Mouse (Mus musculus) cerebellum, adult (tissue): ENCODE data around the gene Rplp0.

Experiments
- ATAC-seq: cut with Nextera tagmentation; 2 replicates; pipeline ENCODE4 v1.9.2; 2017; ENCODE audit warnings: mild to moderate bottlenecking, moderate library complexity, mixed read lengths; ENCODE audit not compliant: insufficient number of reproducible peaks, low FRiP score, low TSS enrichment

Rplp0 gene

GRCm38 (mm10) chr5:115525943-115526342 lies 33.3 kb upstream of the Rplp0 start:
- ATAC-seq: no peak

DNA sequence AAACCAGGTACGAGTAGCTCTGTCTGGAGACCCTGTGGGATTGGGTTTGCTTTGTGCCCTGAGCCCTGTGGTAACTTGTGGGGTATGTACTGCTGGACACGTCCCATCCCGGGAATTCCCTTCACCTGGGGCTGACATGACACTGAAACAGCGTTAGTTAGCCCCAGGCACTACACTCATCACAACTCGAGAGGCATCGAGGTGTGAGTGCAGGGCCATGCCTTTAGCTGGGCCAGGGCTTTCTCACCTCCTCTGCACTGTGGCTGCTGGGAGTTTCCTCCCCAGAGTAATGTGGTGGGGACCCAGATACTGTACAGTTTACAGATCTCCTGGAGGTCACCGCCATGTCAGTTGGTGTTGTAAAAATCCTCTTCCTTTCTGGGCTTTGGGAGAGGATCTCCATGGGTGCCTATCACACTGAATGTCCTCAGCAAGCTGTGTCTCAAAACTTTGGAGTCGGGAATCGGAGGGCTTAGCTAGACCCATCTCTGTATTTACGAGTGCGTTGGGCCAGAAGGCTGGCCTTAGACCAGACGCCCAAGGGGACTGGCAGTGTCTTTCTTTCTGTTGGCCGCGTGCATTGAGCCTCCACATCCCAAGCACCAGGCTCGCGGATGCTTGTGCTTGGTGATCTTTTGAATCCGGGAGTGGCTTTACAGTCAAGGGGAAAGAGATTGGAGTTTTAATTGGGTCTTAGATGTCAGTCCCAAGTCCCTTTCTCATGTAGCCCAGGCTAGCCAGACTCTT lies 32.6 kb upstream of the Rplp0 start:
- no peak for ATAC-seq

GRCm38 (mm10) chr5:115528128-115528527 lies 31.1 kb upstream of the Rplp0 start:
- ATAC-seq: no peak

DNA sequence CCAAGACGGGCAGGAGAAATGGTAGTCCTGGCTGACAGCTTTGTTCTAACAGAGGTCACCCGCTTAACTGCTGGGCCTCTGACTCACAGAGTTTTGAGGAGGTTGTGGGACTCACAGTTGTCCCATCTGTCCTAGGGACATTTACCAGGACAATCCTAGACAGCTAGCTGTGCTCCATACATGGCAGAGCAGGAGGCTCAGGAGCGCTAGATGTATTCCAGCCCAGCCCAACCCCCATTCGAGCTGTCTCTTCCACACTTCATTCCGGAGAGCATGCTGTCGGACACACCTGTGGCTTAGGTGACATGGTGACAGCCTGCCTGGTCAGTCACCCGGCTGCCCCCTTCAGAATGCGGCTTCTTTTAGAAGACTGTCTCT lies 29.9 kb upstream of the Rplp0 start:
- no peak for ATAC-seq

DNA sequence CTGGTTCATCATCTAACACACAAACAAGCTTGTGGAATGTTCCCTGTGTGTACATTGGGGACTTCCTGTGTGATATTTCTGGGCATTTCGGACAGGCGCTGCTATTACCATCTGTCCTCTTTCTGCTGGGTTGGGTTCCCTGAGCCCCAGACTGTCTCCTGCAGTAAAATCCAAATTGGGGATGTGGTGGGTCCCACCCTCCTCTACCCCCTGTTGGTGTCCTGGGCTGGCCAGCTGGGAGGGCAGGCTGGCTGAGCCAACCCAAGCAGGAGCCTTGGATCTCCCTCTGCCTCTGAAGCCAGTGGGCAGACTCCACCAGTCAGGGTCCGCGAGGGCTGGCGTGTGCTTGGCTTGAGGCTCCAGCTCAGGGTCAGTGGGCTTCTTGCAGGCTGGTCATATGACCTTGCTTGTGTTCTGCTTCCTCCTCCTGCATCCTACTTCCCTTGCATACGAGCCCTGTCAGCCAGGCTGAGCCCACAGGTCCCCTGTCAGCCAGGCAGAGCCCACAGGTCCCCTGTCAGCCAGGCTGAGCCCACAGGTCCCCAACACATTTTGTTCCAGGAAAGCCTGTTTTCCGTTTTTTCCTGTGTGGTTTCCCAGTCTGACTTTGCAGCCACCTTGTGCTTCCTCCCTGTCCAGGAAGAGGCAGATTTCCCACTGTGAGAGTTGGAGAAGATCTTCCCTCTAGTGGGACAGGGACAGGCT lies 29.4 kb upstream of the Rplp0 start:
- no peak; the same call in 1 of the 2 replicates for ATAC-seq

DNA sequence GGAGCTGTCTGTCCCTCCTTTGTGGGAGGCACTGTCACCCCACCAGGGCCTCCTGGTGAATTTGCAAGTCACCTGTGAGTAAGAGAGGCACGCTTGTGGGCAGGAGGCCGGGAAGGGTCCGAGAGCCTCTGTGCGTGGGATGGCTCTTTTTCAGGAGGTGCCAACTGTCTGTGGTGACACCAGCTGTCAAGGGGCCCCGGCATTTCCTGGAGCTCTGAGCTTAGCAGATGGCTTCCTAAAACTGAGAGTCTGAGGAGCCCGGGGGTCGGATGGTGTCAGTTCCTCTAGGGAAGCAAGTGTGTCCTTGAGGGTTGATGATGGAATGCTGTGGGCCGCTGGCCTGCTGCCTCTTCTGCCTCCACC lies 28.8 kb upstream of the Rplp0 start:
- ATAC-seq: peak; percentile 62; the same call in 1 of the 2 replicates

DNA sequence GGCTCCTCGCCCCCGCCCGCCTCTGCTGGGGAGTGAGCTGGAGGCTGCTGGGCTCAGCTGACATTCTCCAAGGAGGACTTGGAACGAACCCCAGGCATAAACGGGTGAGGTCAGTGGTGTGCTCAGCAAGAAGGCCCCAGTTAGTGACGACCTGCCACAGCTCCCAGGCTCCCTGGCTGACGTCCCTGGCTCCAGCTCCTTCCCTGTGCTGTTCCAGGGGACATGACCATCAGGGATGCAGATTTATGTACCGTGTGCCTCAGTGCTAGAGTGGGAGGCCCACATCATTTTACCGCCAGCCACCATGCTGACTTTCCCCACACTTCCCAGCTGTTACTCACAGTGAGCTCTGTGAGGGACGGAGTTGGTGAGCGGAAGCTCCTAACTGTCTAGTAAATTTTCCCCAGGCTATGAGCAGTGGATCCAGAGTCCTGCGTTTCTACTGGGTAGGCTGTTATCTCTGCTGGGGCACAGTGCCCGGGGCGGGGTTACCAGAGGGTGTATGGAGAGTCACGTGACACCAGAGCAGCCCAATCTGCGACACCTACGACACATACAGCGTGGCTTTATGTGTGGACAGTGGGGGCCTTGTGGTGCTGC lies 27.5 kb upstream of the Rplp0 start:
- ATAC-seq: peak; percentile 32; the same call in 1 of the 2 replicates

GRCm38 (mm10) chr5:115534290-115534731 lies 25.0 kb upstream of the Rplp0 start:
- no peak for ATAC-seq

DNA sequence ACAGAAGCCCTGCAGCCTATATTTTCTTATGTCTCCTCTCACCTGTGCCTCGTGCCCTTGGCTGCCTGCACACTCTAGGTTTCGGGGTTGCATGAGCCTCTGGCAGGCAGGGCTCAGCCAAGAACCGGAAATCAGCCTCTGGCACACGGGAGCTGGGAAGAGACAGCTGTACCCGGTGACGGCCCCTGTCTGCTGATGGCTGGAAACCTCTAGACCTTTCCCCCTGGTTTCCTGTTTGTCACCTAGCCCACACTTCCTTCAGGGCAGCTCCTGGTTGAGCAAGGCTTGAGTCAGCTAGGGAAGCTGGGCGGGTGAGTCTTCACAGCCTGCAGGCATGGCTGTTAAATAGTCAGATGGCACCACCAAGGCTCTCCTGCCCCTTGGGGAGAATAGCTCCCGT lies 24.4 kb upstream of the Rplp0 start:
- ATAC-seq: no peak

GRCm38 (mm10) chr5:115535635-115536034 lies 23.6 kb upstream of the Rplp0 start:
- no peak for ATAC-seq

DNA sequence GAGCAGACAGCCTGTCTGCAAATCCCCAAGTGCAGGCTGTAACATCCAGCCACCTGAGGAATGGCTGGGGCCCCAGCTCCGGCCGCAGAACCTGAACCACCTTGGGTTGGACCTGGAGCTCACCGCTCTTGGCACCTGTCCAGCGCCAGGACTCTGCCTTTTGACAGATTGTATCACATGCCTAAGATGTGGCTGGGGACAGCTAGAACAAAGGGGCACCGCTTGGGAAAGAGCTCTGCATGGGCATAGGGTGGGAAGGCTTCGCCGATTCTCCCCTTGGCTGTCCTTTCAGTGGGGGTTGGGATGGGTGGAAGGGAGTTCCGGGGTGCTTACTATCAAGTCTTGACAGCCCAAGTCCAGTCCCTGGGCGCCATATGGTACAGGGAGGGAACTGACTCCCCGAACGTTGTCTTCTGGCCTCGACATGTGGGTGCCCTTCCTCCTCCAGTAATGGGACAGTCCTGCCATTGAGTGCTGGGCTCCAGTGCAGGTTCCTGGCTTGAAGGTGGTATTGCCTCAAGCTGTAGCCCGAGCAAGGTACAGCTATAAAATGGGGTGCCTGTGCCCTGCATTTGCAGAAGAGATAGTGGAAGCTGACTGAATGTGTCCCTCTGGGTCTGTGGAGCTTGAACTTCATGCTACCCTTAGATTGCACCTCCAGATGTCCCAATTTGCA lies 21.1 kb upstream of the Rplp0 start:
- ATAC-seq: no peak; the same call in 1 of the 2 replicates

DNA sequence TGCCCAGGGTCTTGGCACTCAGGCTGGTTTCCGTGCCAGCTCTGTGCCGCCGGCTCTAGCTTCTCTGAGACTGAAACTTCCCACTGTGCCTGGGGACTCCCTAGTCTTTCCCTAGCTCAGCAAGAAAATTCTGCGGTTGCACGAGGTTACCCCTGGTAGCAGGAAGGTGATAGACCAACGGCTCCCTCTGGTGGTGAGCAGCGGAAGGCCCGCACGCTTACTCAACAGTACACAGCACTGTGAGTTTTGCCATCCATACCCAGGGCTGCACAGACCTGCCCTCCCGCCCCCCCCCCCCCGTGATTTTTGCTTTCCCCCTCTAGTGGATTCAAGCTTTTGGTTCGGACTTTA lies 20.6 kb upstream of the Rplp0 start:
- peak; percentile 57 for ATAC-seq

GRCm38 (mm10) chr5:115542635-115543384 lies 16.5 kb upstream of the Rplp0 start:
- ATAC-seq: no peak

GRCm38 (mm10) chr5:115543509-115544253 lies 15.6 kb upstream of the Rplp0 start:
- ATAC-seq: peak; percentile 70

DNA sequence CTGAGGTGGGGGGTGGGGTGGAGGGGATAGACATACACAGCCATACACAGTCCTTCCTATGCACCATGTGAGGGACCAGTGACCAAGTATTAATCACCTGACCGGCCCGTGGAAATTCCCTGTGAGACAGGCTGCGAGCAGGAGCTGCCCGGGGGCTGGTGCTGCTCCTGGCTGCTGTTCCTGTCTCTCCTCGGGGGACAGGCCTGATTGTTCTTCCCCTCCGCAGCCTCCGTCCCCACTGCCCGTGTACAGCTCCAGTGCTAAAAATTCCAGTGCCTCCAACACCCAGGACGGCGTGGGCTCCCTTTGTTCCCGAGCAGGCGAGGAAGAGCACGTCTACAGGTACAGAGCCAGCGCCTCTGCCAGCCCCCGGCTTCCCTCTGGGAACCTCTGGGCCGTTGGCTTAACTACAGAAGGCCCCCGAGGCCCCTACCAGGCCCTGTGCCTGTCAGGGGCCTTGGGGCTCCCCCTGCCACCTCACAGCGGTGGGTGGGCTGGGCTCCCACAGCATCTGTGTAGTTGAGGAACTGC lies 14.5 kb upstream of the Rplp0 start:
- no peak for ATAC-seq

- no peak for ATAC-seq
Observed at GRCm38 (mm10) chr5:115545636-115546035, 13.6 kb upstream of the Rplp0 start.

DNA sequence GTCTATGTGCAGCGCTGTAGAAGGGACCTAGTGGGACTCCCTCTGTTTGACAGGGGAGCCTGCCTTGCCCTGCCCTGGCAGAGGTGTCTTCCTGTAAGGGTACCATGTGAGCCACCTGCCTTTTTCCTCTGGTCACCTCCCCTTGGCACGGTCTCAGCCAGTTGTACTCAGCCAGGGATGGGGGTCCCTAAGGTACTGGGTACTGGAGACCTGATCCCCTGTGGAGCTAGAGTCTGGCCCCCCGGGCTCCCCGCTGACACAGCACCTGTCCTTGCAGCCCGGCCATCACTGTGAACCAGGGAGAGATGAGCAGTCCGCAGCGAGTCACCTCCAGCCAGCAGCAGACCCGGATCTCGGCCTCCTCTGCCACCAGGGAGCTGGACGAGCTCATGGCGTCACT lies 12.7 kb upstream of the Rplp0 start:
- no peak for ATAC-seq

DNA sequence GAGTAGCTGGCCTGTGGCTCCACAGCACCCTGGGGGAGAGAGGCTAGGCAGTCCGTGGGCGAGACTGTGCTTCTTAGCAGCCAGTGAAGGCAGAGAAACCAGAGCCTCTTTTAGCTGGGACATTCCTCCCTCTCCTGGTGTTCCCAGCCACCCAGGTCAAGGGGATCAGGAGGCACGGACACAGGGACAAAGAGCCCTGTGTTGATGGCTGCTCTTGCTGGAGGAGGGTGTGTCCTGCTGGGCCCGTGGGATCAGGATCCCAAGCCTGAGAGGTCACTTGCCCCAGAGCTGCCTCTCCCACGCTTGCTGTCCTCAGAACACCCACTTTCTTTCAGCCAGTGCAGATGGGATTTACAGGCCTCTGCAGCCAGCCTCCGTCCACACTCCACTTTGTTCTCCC lies 12.3 kb upstream of the Rplp0 start:
- ATAC-seq: no peak

DNA sequence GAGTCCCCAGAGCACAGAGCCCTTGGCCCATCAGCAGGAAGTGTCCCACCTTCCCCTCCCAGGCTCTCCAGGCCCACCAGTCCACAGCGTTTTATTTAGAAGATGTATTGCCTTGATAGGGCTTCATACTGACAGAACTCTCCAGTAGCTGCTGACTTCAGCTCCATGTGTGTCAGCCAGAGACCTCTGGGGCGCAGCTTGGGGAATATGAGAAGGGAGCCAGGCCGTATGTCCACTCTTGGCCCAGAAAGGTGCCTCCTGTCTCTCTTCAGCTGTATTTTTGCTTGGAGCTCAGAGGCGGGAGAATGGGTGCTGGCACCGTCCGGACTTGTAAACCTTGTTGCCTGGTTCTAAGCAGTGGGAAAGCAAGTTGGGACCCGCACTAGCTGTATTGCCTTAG lies 11.8 kb upstream of the Rplp0 start:
- no peak for ATAC-seq
